Mouse (Mus musculus): Measurements from ENCODE around the gene Alg14. TPM values are rescaled to one million over a fixed set of nuclear protein-coding genes. Genes with fewer than 3 reads are reported as not detected.

Alg14 gene
- polyA plus RNA-seq, 1 experiment, result 4.2 TPM

- TF ChIP-seq GATA1 (IDR thresholded peaks at IDR 0.05; ENCODE audit: low read length), result no peak
Observed at GRCm38 (mm10) chr3:121365131-121365530, 73.6 kb downstream of the Alg14 start.

GRCm38 (mm10) chr3:121368616-121369015, 77.0 kb downstream of the Alg14 start:
- TF ChIP-seq GATA1 (IDR thresholded peaks at IDR 0.05; ENCODE audit: low read length), result no peak

- TF ChIP-seq GATA1 (IDR thresholded peaks at IDR 0.05; ENCODE audit: low read length), result no peak
Observed at GRCm38 (mm10) chr3:121369517-121369916, 77.9 kb downstream of the Alg14 start.

GRCm38 (mm10) chr3:121370301-121370700, 78.7 kb downstream of the Alg14 start:
- no peak for TF ChIP-seq GATA1 (IDR thresholded peaks at IDR 0.05; ENCODE audit: low read length)

- TF ChIP-seq GATA1 (IDR thresholded peaks at IDR 0.05; ENCODE audit: low read length), result no peak
Observed at GRCm38 (mm10) chr3:121370830-121371526, 79.4 kb downstream of the Alg14 start.

GRCm38 (mm10) chr3:121371527-121372220, 80.1 kb downstream of the Alg14 start:
- TF ChIP-seq GATA1 (IDR thresholded peaks at IDR 0.05; ENCODE audit: low read length), result no peak

GRCm38 (mm10) chr3:121373897-121374441, 82.4 kb downstream of the Alg14 start:
- TF ChIP-seq GATA1 (IDR thresholded peaks at IDR 0.05; ENCODE audit: low read length), result no peak

- no peak for TF ChIP-seq GATA1 (IDR thresholded peaks at IDR 0.05; ENCODE audit: low read length)
Observed at GRCm38 (mm10) chr3:121375541-121376129, 84.1 kb downstream of the Alg14 start.

GRCm38 (mm10) chr3:121378708-121379612, 87.4 kb downstream of the Alg14 start:
- TF ChIP-seq GATA1 (IDR thresholded peaks at IDR 0.05; ENCODE audit: low read length), result no peak

- no peak for TF ChIP-seq GATA1 (IDR thresholded peaks at IDR 0.05; ENCODE audit: low read length)
Observed at GRCm38 (mm10) chr3:121379699-121380098, 88.1 kb downstream of the Alg14 start.

- TF ChIP-seq GATA1 (IDR thresholded peaks at IDR 0.05; ENCODE audit: low read length), result no peak
Observed at GRCm38 (mm10) chr3:121387471-121388009, 96.0 kb downstream of the Alg14 start.

GRCm38 (mm10) chr3:121389366-121389765, 97.8 kb downstream of the Alg14 start:
- peak; percentile 41 for TF ChIP-seq GATA1 (IDR thresholded peaks at IDR 0.05; ENCODE audit: low read length)

- TF ChIP-seq GATA1 (IDR thresholded peaks at IDR 0.05; ENCODE audit: low read length), result no peak
Observed at GRCm38 (mm10) chr3:121389860-121390530, 98.4 kb downstream of the Alg14 start.

- TF ChIP-seq GATA1 (IDR thresholded peaks at IDR 0.05; ENCODE audit: low read length), result no peak
Observed at GRCm38 (mm10) chr3:121390724-121391123, 99.2 kb downstream of the Alg14 start.
